In the genomic region with DNA sequence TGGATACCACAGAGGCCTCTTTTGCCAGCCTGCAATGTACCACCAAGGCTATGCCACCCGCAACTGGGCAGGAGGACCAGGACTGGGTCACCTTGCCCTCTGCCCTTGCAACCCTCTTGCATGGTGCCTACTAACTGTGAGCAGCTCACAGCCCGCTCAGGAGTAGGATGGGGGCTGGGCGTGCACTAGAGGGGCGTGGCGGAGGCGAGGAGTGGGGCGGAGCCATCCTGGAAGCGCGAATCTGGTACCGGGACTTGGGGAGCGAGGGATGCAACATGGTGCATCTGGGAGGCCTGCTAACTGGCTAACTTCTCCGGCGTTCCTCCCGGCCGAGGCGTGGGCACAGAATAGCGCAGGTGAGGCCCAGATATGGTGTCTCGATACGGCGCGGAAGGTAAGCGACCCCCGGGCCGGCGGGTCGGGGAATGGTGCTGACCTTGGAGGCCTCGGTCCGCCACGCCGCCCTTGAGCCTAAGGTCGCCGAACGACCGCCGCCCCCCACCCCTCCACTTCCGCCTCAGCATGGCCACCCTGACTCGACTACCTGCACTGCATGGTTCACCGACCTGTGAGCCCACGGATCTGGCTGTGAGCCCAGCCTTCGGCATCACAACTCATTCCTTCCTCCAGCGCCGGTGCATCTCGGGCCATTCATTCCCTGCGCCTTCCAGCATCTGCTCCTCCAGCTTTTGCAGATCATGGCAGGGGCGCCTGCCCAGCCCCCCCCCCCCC, we compare ENCODE assay signal across 9 mouse cellular contexts. TPM values are rescaled to one million over a fixed set of nuclear protein-coding genes. Genes with fewer than 3 reads are reported as not detected.
DNase-seq lines count a peak whose midpoint lies in the region; ATAC-seq and TF ChIP-seq lines count a peak whose summit lies in the region.
"Had no signal": no experiment of that assay in that cellular context is flagged by ENCODE, and none has a peak within 500 bp of the region (broad histone marks: within the 10 kb centered on the region; RNA-seq: fewer than 3 reads in every experiment).

No protein-coding gene starts in this region.

- no peaks in the 10 kb centered on the region for H3K27me3 ChIP-seq in embryonic facial prominence, embryonic 10.5 days (replicated peaks; ENCODE audit: low read depth, poor library complexity, severe bottlenecking)
- no peaks in the 10 kb centered on the region for H3K27me3 ChIP-seq in heart, embryonic 12.5 days (replicated peaks)
- no peaks in the 10 kb centered on the region for H3K27me3 ChIP-seq in kidney, postnatal 0 days (ENCODE audit: insufficient read depth, low read length)
- H3K27me3 ChIP-seq in midbrain, postnatal 0 days (ENCODE audit: insufficient read depth, low read length), result no peaks in the 10 kb centered on the region
- H3K27me3 ChIP-seq in splenic B cell, adult 2 months (ENCODE audit: control insufficient read depth, insufficient read depth, low read length, poor library complexity, severe bottlenecking), result no peaks in the 10 kb centered on the region

- H3K4me3 ChIP-seq in embryonic facial prominence, embryonic 10.5 days, result peak overlapping the region; percentile 79
- peak overlapping the region; percentile 65 for H3K4me3 ChIP-seq in heart, embryonic 12.5 days
- H3K4me3 ChIP-seq in kidney, postnatal 0 days (replicated peaks; ENCODE audit: low read depth, low read length), result peak overlapping the region; percentile 61
- peak overlapping the region; percentile 63 for H3K4me3 ChIP-seq in midbrain, postnatal 0 days (ENCODE audit: low read depth, low read length)

- peaks cover 13% of the 10 kb centered on the region for H3K4me1 ChIP-seq in embryonic facial prominence, embryonic 10.5 days
- no peaks in the 10 kb centered on the region; the same call in 1 of the 2 replicates for H3K4me1 ChIP-seq in heart, embryonic 12.5 days (replicated peaks)
- H3K4me1 ChIP-seq in kidney, postnatal 0 days (replicated peaks; ENCODE audit: insufficient read depth, low read length), result 0 out of 2 replicates have a peak, but pooled peaks cover 3% of the 10 kb centered on the region
- H3K4me1 ChIP-seq in midbrain, postnatal 0 days (ENCODE audit: insufficient read depth, low read length), result no peaks in the 10 kb centered on the region

- 1% methylated on average over 45 of the region's 45 CpGs for WGBS in embryonic facial prominence, embryonic 10.5 days
- WGBS in heart, embryonic 12.5 days, result 2% methylated on average over 34 of the region's 45 CpGs
- under 1% methylated on average over 38 of the region's 45 CpGs for WGBS in kidney, postnatal 0 days
- WGBS in midbrain, postnatal 0 days, result 2% methylated on average over 41 of the region's 45 CpGs

- H3K9ac ChIP-seq in heart, embryonic 12.5 days, result peak overlapping the region; percentile 57
- H3K9ac ChIP-seq in kidney, postnatal 0 days (ENCODE audit: low read depth, low read length), result peak overlapping the region; percentile 62
- H3K9ac ChIP-seq in midbrain, postnatal 0 days (replicated peaks; ENCODE audit: low read length, poor library complexity, severe bottlenecking), result peak overlapping the region; percentile 62

- peak overlapping the region; percentile 85 for H3K27ac ChIP-seq in embryonic facial prominence, embryonic 10.5 days (replicated peaks)
- no peak overlapping the region for H3K27ac ChIP-seq in heart, embryonic 12.5 days (ENCODE audit: poor library complexity, severe bottlenecking)
- H3K27ac ChIP-seq in kidney, postnatal 0 days, result no peak overlapping the region
- H3K27ac ChIP-seq in midbrain, postnatal 0 days (ENCODE audit: low read depth, low read length), result peak overlapping the region; percentile 13; the same call in 1 of the 2 replicates

- intact Hi-C loops in heart, postnatal 25 days (cut with DNase I), result no loop called here

- H3K4me2 ChIP-seq in heart, embryonic 12.5 days, result peak overlapping the region; percentile 75
- H3K4me2 ChIP-seq in kidney, postnatal 0 days (ENCODE audit: low read length), result peak overlapping the region; percentile 90
- peak overlapping the region; percentile 86 for H3K4me2 ChIP-seq in midbrain, postnatal 0 days (ENCODE audit: low read depth, low read length, poor library complexity, severe bottlenecking)

- peak; percentile 91 for DNase-seq in heart, adult 11 months
- no peak for DNase-seq in heart, postnatal 25 days (ENCODE audit: low spot score)
- DNase-seq in embryonic facial prominence, embryonic 10.5 days (ENCODE audit: low spot score), result peak; percentile 91
- peak; percentile 80 for DNase-seq in kidney, postnatal 0 days (ENCODE audit: low spot score)
- peak; percentile 80 for DNase-seq in liver
- peak; percentile 72 for DNase-seq in midbrain, postnatal 0 days (ENCODE audit: low spot score)
- peak; percentile 59 for DNase-seq in splenic B cell, adult 2 months (ENCODE audit: low read depth, low spot score)

- TF ChIP-seq CTCF in kidney, postnatal 0 days (IDR thresholded peaks at IDR 0.05; ENCODE audit: low read depth), result no peak
- TF ChIP-seq CTCF in midbrain, postnatal 0 days (IDR thresholded peaks at IDR 0.05), result no peak

- ATAC-seq in heart, embryonic 12.5 days (ENCODE audit: insufficient number of reproducible peaks, low FRiP score), result peak; percentile 94
- peak; percentile 95 for ATAC-seq in kidney, postnatal 0 days (replicated peaks; ENCODE audit: low FRiP score, low read depth)
- peak; percentile 97 for ATAC-seq in midbrain, postnatal 0 days (ENCODE audit: low FRiP score)

- H3K36me3 ChIP-seq in embryonic facial prominence, embryonic 10.5 days (replicated peaks), result peaks cover 32% of the 10 kb centered on the region
- H3K36me3 ChIP-seq in heart, embryonic 12.5 days, result 0 out of 2 replicates have a peak, but pooled peaks cover 2% of the 10 kb centered on the region
- no peaks in the 10 kb centered on the region for H3K36me3 ChIP-seq in kidney, postnatal 0 days (ENCODE audit: insufficient read depth, low read length)
- no peaks in the 10 kb centered on the region for H3K36me3 ChIP-seq in midbrain, postnatal 0 days (ENCODE audit: insufficient read depth, low read length)
- H3K36me3 ChIP-seq in splenic B cell, adult 2 months (ENCODE audit: control insufficient read depth, insufficient read depth, low read length, poor library complexity, severe bottlenecking), result no peaks in the 10 kb centered on the region
- H3K36me3 ChIP-seq: G1E had no signal

- H3K9me3 ChIP-seq in embryonic facial prominence, embryonic 10.5 days, result no peaks in the 10 kb centered on the region
- H3K9me3 ChIP-seq in heart, embryonic 12.5 days (replicated peaks), result no peaks in the 10 kb centered on the region
- H3K9me3 ChIP-seq in kidney, postnatal 0 days (replicated peaks; ENCODE audit: low read length), result no peaks in the 10 kb centered on the region
- H3K9me3 ChIP-seq in midbrain, postnatal 0 days (ENCODE audit: low read length), result no peaks in the 10 kb centered on the region
- H3K9me3 ChIP-seq: G1E had no signal

RNA-seq across cellular contexts. Expression of a gene that starts 59.7 kb away (rescaled TPM):
- 100 to 1,000 TPM; 241 to 258 TPM for total RNA-seq in heart, postnatal 25 days (2021)
- 429 and 432 TPM in 2 replicates for polyA plus RNA-seq in embryonic facial prominence, embryonic 10.5 days (2016; fragmentation: Nextera tagmentation; extraction: Ambion mirVana)
- 333 and 345 TPM in 2 replicates for polyA plus RNA-seq in heart, embryonic 12.5 days (2016; fragmentation: Nextera tagmentation; extraction: Ambion mirVana)
- 398 and 440 TPM in 2 replicates for polyA plus RNA-seq in kidney, postnatal 0 days (2015; fragmentation: Nextera tagmentation; extraction: Ambion mirVana)
- total RNA-seq in midbrain, postnatal 0 days (2014; rRNA removed), result 220 and 259 TPM in 2 replicates
- polyA plus RNA-seq in midbrain, postnatal 0 days (2015; fragmentation: Nextera tagmentation; extraction: Ambion mirVana), result 370 and 371 TPM in 2 replicates

Comparison
In these comparisons a context has a peak if more than half of its experiments do, and no peak if none do; other contexts are left out.
1. H3K27ac ChIP-seq: peak in embryonic facial prominence, embryonic 10.5 days (single experiment) and midbrain, postnatal 0 days (single experiment); none in heart, embryonic 12.5 days (single experiment) and kidney, postnatal 0 days (single experiment).
2. Peak in every context shown above with its lines, with median percentiles within 50 percentile points of each other: H3K4me3 ChIP-seq, ATAC-seq, H3K4me2 ChIP-seq and H3K9ac ChIP-seq.